Mouse (Mus musculus) ZHBTc4 (cell line): ENCODE measurements around the gene Cep19.
"Not testable (repeated sequence)": the region's sequence is repeated elsewhere in the genome, so short reads cannot be mapped to it uniquely, and the experiment has no call there.

ENCODE experiments used
- DNase-seq: peaks from one replicate; pipeline ENCODE4 v3.0.0-alpha.2; 2011; ENCODE audit warnings: low read depth, low spot score

Cep19 gene

GRCm38 (mm10) chr16:32099638-32100150 lies at the start of gene Cep19, which contains the start of gene Pigx:
TSS of gene Cep19 (plus strand) at chr16:32099800.
TSS of gene Pigx (minus strand) at chr16:32099740.
- peak; percentile 97 for DNase-seq

- DNase-seq, result no peak
Observed at GRCm38 (mm10) chr16:32058817-32059216, 40.8 kb upstream of the Cep19 start.

GRCm38 (mm10) chr16:32059840-32060523 lies 39.6 kb upstream of the Cep19 start:
- no peak for DNase-seq

GRCm38 (mm10) chr16:32062226-32062625 lies 37.4 kb upstream of the Cep19 start:
- no peak for DNase-seq

- DNase-seq, result no peak
Observed at GRCm38 (mm10) chr16:32063900-32064299, 35.7 kb upstream of the Cep19 start.

GRCm38 (mm10) chr16:32066899-32067298 lies 32.7 kb upstream of the Cep19 start:
- DNase-seq, result no peak

- peak; percentile 36 for DNase-seq
Observed at GRCm38 (mm10) chr16:32068389-32069300, 31.0 kb upstream of the Cep19 start.

GRCm38 (mm10) chr16:32070070-32070469 lies 29.5 kb upstream of the Cep19 start:
- DNase-seq, result not testable (repeated sequence)

- DNase-seq, result no peak
Observed at GRCm38 (mm10) chr16:32075762-32076161, 23.8 kb upstream of the Cep19 start.

GRCm38 (mm10) chr16:32076406-32076805 lies 23.2 kb upstream of the Cep19 start:
- DNase-seq, result no peak

GRCm38 (mm10) chr16:32077648-32078407 lies 21.8 kb upstream of the Cep19 start:
- no peak for DNase-seq

- DNase-seq, result peak; percentile 79
Observed at GRCm38 (mm10) chr16:32078408-32078990, 21.1 kb upstream of the Cep19 start.

- peak; percentile 92 for DNase-seq
Observed at GRCm38 (mm10) chr16:32078991-32079511, 20.5 kb upstream of the Cep19 start, which contains the start of gene Pak2. TSS of gene Pak2 (minus strand) at chr16:32079342.

GRCm38 (mm10) chr16:32087629-32088443 lies 11.8 kb upstream of the Cep19 start:
- DNase-seq, result no peak

- peak; percentile 64 for DNase-seq
Observed at GRCm38 (mm10) chr16:32091466-32091865, 8.1 kb upstream of the Cep19 start.

GRCm38 (mm10) chr16:32097757-32098156 lies 1.8 kb upstream of the Cep19 start:
- DNase-seq, result not testable (repeated sequence)

- no peak for DNase-seq
Observed at GRCm38 (mm10) chr16:32098897-32099637, 533 bp upstream of the Cep19 start.

- DNase-seq, result no peak
Observed at GRCm38 (mm10) chr16:32102295-32102694, 2.7 kb downstream of the Cep19 start.

- peak; percentile 60 for DNase-seq
Observed at GRCm38 (mm10) chr16:32105698-32106097, 6.1 kb downstream of the Cep19 start.
